Mouse (Mus musculus) ES-E14 (cell line): ENCODE measurements at regions not wholly inside any gene's neighbourhood (a gene's known extent, or its start where the extent isn't known, plus 50 kb on each side); places are given as distances from the start of the nearest gene placed in this dataset.

ENCODE experiments used
- DNase-seq: peaks from one replicate; pipeline ENCODE4 v3.0.0-alpha.2; 2013; ENCODE audit warnings: low read depth, low spot score
- H3K27ac ChIP-seq: 2 replicates; pipeline ENCODE4 v1.5.1; 2012; ENCODE audit warnings: low read depth, mild to moderate bottlenecking, low read length, moderate library complexity, mixed read lengths; ENCODE audit not compliant: poor library complexity, insufficient read depth, severe bottlenecking
- H3K36me3 ChIP-seq: 2 replicates; pipeline ENCODE4 v1.6.1; 2012; ENCODE audit warnings: mild to moderate bottlenecking, low read length, moderate library complexity, mixed read lengths; ENCODE audit not compliant: control insufficient read depth, poor library complexity, insufficient read depth, severe bottlenecking
- H3K4me1 ChIP-seq, 2 experiments: fragments of 150-350 bp in 1 of 2; sonication (generic) in 1 of 2; 2 replicates each; pipeline ENCODE4 v1.6.1; 2012; ENCODE audit warnings: low read length in 2 of 2, mild to moderate bottlenecking in 1 of 2, mixed read lengths in 1 of 2; ENCODE audit not compliant: control insufficient read depth in 2 of 2, insufficient read depth in 2 of 2, poor library complexity in 1 of 2
- H3K4me3 ChIP-seq, 2 experiments: fragments of 150-350 bp in 1 of 2; sonication (generic) in 1 of 2; 2 replicates each; pipeline ENCODE4 v1.5.1; 2012; ENCODE audit warnings: low read length in 2 of 2, low read depth in 1 of 2, mild to moderate bottlenecking in 1 of 2, mixed read lengths in 1 of 2; ENCODE audit not compliant: insufficient read depth in 1 of 2, poor library complexity in 1 of 2, severe bottlenecking in 1 of 2
- H3K9ac ChIP-seq: 2 replicates; pipeline ENCODE4 v1.6.1; 2012; ENCODE audit warnings: low read depth, mild to moderate bottlenecking, low read length, mixed read lengths; ENCODE audit not compliant: poor library complexity, insufficient read depth, severe bottlenecking
- H3K9me3 ChIP-seq: fragments of 150-350 bp; sonication (generic); 2 replicates; pipeline ENCODE4 v1.6.1; 2012; ENCODE audit warnings: low read depth, mild to moderate bottlenecking, low read length; ENCODE audit not compliant: control insufficient read depth, insufficient read depth
- CHD2 ChIP-seq: IDR thresholded peaks from 2 replicates; pipeline ENCODE4 v1.6.1; 2014; ENCODE audit warnings: mild to moderate bottlenecking, low read depth, low read length, inconsistent platforms
- HCFC1 ChIP-seq: IDR thresholded peaks from 2 replicates; pipeline ENCODE4 v1.6.1; 2012; ENCODE audit warnings: low read length, inconsistent platforms, borderline replicate concordance; ENCODE audit not compliant: insufficient read depth
- MAFK ChIP-seq: IDR thresholded peaks from 2 replicates; pipeline ENCODE4 v1.6.1; 2014; ENCODE audit warnings: mild to moderate bottlenecking, low read depth, low read length, inconsistent platforms; ENCODE audit not compliant: insufficient read depth
- ZC3H11A ChIP-seq: IDR thresholded peaks from 2 replicates; pipeline ENCODE4 v1.6.1; 2012; ENCODE audit warnings: low read depth, mild to moderate bottlenecking, inconsistent platforms, low read length, borderline replicate concordance
- ZNF384 ChIP-seq: IDR thresholded peaks from 2 replicates; pipeline ENCODE4 v1.6.1; 2012; ENCODE audit warnings: low read depth, low read length, inconsistent platforms
- in situ Hi-C, 2 experiments: fragments of 600-800 bp; cut with MboI; formaldehyde crosslinking; loops; one replicate each; pipeline ENCODE4 v1.15.1; 2025; ENCODE audit warnings: low sequenced_read_pairs in 2 of 2, inconsistent platforms in 1 of 2; ENCODE audit not compliant: unreplicated experiment in 2 of 2

DNA sequence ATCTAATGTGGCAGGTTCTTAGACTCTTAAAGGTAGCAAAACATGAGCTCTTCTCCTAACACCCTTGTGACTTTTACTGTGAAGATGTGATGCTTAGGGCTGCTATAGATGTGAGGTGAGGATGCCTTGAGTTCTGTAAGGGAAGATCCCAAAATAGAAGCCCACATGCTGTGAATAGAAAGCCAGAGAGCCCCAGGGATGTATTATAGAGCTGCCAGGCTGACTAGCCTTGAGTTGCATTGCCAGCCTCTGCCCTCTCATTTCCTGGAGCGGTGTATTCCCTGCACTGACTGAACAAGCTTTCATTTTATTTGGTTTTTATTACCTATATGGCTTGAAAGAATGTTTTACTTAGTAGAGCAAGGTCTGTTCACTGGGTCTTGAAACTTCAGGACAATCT is 267.9 kb upstream of the Pitrm1 start:
- Histone ChIP-seq H3K9ac (no peak overlapping the region), H3K36me3 (no peaks in the 10 kb centered on the region), H3K4me3 (no peak overlapping the region), H3K9me3 (no peaks in the 10 kb centered on the region), H3K27ac (no peak overlapping the region), H3K4me1 (no peaks in the 10 kb centered on the region)
- no peak for TF ChIP-seq HCFC1
- no peak for TF ChIP-seq ZNF384
- TF ChIP-seq CHD2: no peak
- no peak for TF ChIP-seq MAFK
- TF ChIP-seq ZC3H11A: no peak
- in situ Hi-C loops: loop anchor here in 1 of 2 experiments (25.0 kb wide), 1 partner anchor 1618 kb away; no protein-coding TSS in a partner anchor
- no peak for DNase-seq

DNA sequence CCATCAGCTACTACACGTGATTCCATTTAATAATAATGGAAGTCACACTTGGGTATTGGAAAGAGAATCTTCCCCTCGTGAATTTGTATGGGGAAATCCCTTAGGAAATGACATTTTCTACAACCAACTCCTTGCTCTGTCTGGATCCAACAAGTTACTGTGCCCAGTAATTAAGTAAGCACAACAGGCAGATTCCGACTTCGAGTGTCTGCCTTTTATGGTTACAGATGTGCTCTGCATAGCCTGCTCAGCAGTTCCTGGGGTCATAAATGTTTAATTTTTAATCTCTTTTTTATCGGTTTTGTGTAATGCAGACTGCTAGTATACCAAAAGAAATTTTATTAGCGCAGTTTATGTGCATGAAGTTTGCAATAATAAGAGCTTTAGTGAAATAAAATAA is 259.8 kb upstream of the Pitrm1 start:
- Histone ChIP-seq H3K4me3 (no peak overlapping the region), H3K9me3 (no peaks in the 10 kb centered on the region), H3K9ac (no peak overlapping the region), H3K4me1 (no peaks in the 10 kb centered on the region), H3K27ac (no peak overlapping the region), H3K36me3 (no peaks in the 10 kb centered on the region)
- no peak for DNase-seq
- in situ Hi-C loops: loop anchor here in 1 of 2 experiments (25.0 kb wide), 1 partner anchor 1626 kb away; no protein-coding TSS in a partner anchor
- no peak for TF ChIP-seq CHD2
- no peak for TF ChIP-seq ZC3H11A
- TF ChIP-seq ZNF384: no peak
- TF ChIP-seq HCFC1: no peak
- no peak for TF ChIP-seq MAFK

DNA sequence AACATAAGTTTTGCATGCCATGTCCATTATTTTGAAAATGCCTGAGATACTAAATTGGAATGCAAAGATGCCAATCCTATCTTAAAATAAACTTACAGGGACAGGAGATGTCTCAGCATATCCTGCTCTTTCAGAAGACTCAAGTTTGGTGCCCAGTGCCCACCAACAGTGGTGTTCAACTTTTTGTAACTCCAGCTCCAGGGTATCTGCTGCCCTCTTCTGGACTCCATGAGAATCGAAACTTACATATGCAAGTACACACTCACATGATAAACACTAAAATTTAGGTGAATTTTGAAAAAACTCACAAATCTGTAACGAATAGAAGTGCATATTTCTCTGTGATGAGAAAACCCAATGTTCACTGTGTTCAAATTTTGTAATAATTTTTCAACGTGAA is 255.9 kb upstream of the Pitrm1 start:
- TF ChIP-seq ZC3H11A (peak; percentile 87; the same call in 1 of the 2 replicates), CHD2 (no peak), MAFK (no peak)
- in situ Hi-C loops: loop anchor here in 1 of 2 experiments (25.0 kb wide), 1 partner anchor 1630 kb away; no protein-coding TSS in a partner anchor
- no peak overlapping the region for H3K27ac ChIP-seq

DNA sequence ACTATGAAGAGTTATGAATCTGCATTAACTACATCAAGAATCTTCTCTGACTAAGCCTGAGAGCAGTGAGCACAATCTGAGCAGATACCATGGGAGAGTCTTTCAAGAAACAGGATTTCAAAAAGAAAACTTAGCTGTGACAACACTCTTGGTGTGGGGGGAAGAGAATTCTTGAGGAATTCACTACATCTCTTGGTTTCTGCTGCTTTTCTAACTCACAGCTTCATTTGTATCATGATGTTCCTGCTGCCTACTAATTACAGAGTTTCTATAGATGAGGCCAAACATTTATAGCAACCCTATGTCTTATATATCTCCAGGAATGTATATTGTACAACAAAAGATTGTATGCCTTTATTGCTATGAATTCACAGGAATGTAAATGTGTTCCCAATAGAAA is 242.2 kb upstream of the Pitrm1 start:
- DNase-seq: no peak
- TF ChIP-seq ZC3H11A (no peak), HCFC1 (no peak), ZNF384 (no peak)
- H3K27ac ChIP-seq: no peak overlapping the region
- no peak overlapping the region for H3K9ac ChIP-seq
- no peaks in the 10 kb centered on the region for H3K9me3 ChIP-seq
- no peaks in the 10 kb centered on the region for H3K4me1 ChIP-seq
- in situ Hi-C loops: no loop called here
- H3K36me3 ChIP-seq: no peaks in the 10 kb centered on the region
- no peak overlapping the region for H3K4me3 ChIP-seq

More for the DNA sequence above, 255.9 kb upstream of the Pitrm1 start:
- Histone ChIP-seq H3K36me3 (no peaks in the 10 kb centered on the region), H3K9me3 (no peaks in the 10 kb centered on the region), H3K4me1 (no peaks in the 10 kb centered on the region), H3K9ac (no peak overlapping the region), H3K4me3 (no peak overlapping the region)
- DNase-seq: peak; percentile 27

DNA sequence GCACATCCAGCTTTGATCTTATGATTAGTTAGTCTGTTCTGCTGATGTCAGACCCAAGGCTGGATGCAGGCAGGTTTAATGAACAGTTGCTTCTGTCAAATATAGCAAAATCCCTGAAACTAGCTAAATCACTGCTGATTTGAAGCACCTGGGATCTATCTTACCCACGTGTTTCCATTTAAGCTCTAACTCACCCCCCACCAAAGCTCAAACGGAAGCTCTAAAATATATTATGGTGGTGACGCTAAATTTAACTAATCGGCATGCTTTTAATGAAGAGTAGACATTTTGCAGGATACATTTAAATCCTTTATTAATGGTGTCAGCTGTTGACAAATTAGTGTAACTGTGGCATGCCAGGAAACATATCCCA is 241.3 kb upstream of the Pitrm1 start:
- H3K27ac ChIP-seq: no peak overlapping the region
- TF ChIP-seq ZNF384 (no peak), MAFK (no peak), HCFC1 (no peak), ZC3H11A (no peak)
- no peak for DNase-seq
- H3K9ac ChIP-seq: no peak overlapping the region
- H3K4me3 ChIP-seq: no peak overlapping the region
- in situ Hi-C loops: no loop called here
- H3K36me3 ChIP-seq: no peaks in the 10 kb centered on the region
- no peaks in the 10 kb centered on the region for H3K4me1 ChIP-seq
- no peaks in the 10 kb centered on the region for H3K9me3 ChIP-seq
